Mouse (Mus musculus): Measurements from ENCODE around the gene Mul1. TPM values are rescaled to one million over a fixed set of nuclear protein-coding genes. Genes with fewer than 3 reads are reported as not detected.
A peak's percentile ranks its signal among the peaks of the same experiment; 100 is the strongest.
"Not testable (repeated sequence)": the region's sequence is repeated elsewhere in the genome, so short reads cannot be mapped to it uniquely, and the experiment has no call there.

Gene Mul1
- polyA plus RNA-seq, 1 experiment from 2014 or later, result 16.0 TPM

DNA sequence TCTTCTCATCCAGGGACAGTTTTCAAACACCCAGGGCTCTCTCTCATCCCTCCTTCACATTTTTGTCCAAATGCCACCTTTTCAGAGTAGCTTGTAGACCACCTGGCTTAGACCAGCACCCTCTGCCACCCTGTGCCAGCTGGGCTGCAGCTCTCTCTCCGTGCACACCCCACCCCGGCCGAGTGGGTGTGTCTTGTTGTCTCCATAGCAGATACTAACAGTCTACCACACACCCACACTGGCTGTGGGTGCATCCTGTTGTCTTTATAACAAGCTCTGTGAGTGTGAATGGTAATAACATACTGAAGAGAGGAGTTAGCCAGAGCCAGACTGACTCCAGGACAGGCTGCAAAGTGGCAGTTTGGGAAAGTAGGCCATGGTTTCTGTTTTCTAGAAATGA, 18.5 kb upstream of the Mul1 start:
- H3K27ac ChIP-seq (replicated peaks), result no peak overlapping the region

DNA sequence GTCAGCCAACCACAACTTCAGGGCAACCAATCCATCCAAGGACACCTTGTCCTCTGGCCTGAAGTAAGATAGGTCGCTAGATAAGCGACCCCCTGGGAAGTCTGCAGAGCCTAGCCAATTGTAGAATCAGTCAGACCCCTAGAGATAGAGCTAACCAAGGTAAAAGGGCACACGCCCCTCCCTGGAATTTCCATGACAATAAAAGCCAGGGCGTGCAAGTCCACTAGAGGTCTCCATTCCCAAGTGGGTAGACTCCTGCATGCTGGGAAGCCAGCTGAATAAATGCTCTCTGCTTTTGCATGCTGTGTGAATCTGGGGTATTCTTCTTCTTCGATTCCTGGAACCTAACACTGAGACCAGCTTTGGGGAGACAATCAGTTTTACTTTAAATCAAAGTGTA, 18.1 kb upstream of the Mul1 start:
- 48% methylated on average over 5 of the region's 5 CpGs for WGBS
- H3K4me2 ChIP-seq (replicated peaks), result no peak overlapping the region
- ATAC-seq (ENCODE audit: low FRiP score, low read depth), result no peak
- no peak overlapping the region for H3K27ac ChIP-seq (replicated peaks)
- peaks cover 10% of the 10 kb centered on the region; the same call in 1 of the 2 replicates for H3K4me1 ChIP-seq
- H3K36me3 ChIP-seq, result no peaks in the 10 kb centered on the region
- H3K9ac ChIP-seq (replicated peaks), result no peak overlapping the region
- peaks cover 47% of the 10 kb centered on the region; the same call in 1 of the 2 replicates for H3K27me3 ChIP-seq
- no peak overlapping the region for H3K4me3 ChIP-seq
- H3K9me3 ChIP-seq, result no peaks in the 10 kb centered on the region

More for the DNA sequence above, 18.5 kb upstream of the Mul1 start:
- ATAC-seq (ENCODE audit: low FRiP score, low read depth), result no peak
- H3K27me3 ChIP-seq, result peaks cover 50% of the 10 kb centered on the region; the same call in 1 of the 2 replicates
- no peak overlapping the region for H3K4me3 ChIP-seq
- H3K9me3 ChIP-seq, result no peaks in the 10 kb centered on the region
- H3K4me1 ChIP-seq, result peaks cover 10% of the 10 kb centered on the region; the same call in 1 of the 2 replicates
- no peaks in the 10 kb centered on the region for H3K36me3 ChIP-seq
- 85% methylated on average over 3 of the region's 3 CpGs for WGBS
- H3K4me2 ChIP-seq (replicated peaks), result no peak overlapping the region
- H3K9ac ChIP-seq (replicated peaks), result no peak overlapping the region

DNA sequence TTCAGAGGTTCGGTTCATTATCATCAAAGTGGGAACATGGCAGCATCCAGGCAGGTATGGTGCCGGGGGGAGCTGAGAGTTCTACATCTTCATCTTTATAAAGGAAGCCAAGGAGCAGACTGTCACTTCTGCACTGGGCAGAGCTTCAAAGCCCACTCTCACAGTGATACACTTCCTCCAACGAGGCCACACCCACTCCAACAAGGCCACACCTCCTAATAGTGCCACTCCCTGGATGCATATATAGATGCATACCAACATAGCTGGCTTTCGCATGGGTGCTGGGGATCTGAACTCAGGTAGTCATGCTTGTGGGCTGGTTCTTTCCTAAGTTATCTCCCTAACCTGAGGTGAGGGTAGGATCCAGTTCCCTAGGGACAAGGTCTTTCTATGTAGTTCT, 16.6 kb upstream of the Mul1 start:
- H3K27me3 ChIP-seq, result peaks cover 34% of the 10 kb centered on the region; the same call in 1 of the 2 replicates
- no peaks in the 10 kb centered on the region for H3K36me3 ChIP-seq
- no peaks in the 10 kb centered on the region for H3K9me3 ChIP-seq
- H3K4me3 ChIP-seq, result no peak overlapping the region
- H3K27ac ChIP-seq (replicated peaks), result no peak overlapping the region
- 85% methylated on average over 4 of the region's 4 CpGs for WGBS
- no peak overlapping the region for H3K4me2 ChIP-seq (replicated peaks)
- ATAC-seq (ENCODE audit: low FRiP score, low read depth), result no peak
- no peak overlapping the region for H3K9ac ChIP-seq (replicated peaks)
- H3K4me1 ChIP-seq, result peaks cover 10% of the 10 kb centered on the region; the same call in 1 of the 2 replicates

DNA sequence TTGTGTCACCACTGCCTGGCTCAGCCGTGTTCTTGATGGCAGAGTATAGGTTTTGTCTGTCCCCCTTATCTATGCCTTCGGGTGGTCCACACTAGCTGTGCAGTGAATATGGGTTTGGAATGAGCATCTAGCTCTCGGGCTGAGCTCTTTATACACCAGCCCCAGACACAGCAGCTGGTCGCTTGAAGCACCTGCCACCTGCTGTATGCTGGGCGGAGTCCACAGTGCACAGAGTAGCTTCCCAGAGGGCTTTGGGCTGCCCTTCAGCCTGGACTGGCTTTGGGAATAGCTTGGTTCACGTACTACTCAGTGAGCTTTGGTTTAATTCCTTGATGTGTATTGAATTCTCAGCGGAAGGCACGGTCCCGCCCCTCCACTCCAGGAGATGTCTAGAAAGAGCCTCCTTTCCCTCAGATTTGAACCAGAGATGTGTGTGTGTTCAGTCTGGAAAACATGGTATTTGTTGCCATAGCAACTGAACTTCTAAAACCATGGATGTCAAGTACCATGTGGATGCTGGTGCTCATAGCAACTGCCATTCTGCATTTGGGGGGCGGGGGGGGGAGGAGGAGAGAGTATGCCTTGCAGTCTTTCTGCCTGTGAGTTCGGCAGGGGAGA, 16.0 kb upstream of the Mul1 start:
- no peak for ATAC-seq (ENCODE audit: low FRiP score, low read depth)
- no peaks in the 10 kb centered on the region for H3K9me3 ChIP-seq
- no peak overlapping the region for H3K4me3 ChIP-seq
- H3K9ac ChIP-seq (replicated peaks), result no peak overlapping the region
- WGBS, result 50% methylated on average over 11 of the region's 11 CpGs
- H3K27me3 ChIP-seq, result peaks cover 32% of the 10 kb centered on the region; the same call in 1 of the 2 replicates
- no peak overlapping the region for H3K4me2 ChIP-seq (replicated peaks)
- no peaks in the 10 kb centered on the region for H3K36me3 ChIP-seq
- no peak overlapping the region for H3K27ac ChIP-seq (replicated peaks)
- H3K4me1 ChIP-seq, result peaks cover 10% of the 10 kb centered on the region; the same call in 1 of the 2 replicates

DNA sequence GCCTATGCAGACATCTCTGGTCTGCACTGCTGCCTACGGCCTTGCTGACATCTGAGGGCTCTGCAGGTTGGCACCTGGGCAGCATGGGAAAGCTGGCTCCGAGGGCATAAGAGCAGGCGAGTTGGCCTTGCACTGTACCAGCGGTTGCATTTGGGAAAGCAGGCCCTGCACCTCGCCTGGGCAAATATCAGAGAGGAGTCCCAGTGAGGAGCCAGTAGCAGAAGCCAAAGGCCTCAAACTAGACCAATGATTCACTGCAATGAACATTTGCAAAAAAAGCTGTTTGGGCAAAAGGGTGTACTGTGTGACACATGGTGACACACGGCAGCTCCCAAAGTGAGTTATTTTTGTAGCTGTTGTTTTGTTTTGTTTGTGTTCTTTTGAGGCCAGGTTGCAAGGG, 9.4 kb upstream of the Mul1 start:
- Histone ChIP-seq H3K27ac (replicated peaks) (no peak overlapping the region), H3K4me3 (no peak overlapping the region), H3K4me2 (replicated peaks) (no peak overlapping the region), H3K27me3 (peaks cover 14% of the 10 kb centered on the region), H3K9me3 (no peaks in the 10 kb centered on the region), H3K36me3 (no peaks in the 10 kb centered on the region), H3K9ac (replicated peaks) (no peak overlapping the region), H3K4me1 (no peaks in the 10 kb centered on the region)
- whole genome bisulfite sequencing, result 86% methylated on average over 6 of the region's 6 CpGs
- no peak for ATAC-seq (ENCODE audit: low FRiP score, low read depth)

DNA sequence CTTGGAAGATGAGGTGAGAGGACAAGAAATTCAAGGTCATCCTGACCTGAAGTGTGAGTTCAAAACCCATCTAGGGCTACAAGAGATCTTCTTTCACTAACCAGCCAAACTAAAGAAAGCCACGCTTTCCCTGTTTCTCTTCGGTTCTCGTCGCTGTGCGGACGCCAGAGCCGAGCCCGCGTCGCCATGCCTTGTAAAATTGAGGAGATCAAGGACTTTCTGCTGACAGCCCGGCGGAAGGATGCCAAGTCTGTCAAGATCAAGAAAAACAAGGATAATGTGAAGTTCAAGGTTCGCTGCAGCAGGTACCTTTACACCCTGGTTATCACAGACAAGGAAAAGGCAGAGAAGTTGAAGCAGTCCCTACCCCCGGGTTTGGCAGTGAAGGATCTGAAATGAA, 8.9 kb upstream of the Mul1 start:
- not testable (repeated sequence) for H3K4me1 ChIP-seq; H3K27ac ChIP-seq (replicated peaks); H3K36me3 ChIP-seq; H3K4me3 ChIP-seq; ATAC-seq (ENCODE audit: low FRiP score, low read depth); H3K4me2 ChIP-seq (replicated peaks); H3K9me3 ChIP-seq; H3K9ac ChIP-seq (replicated peaks)
- H3K27me3 ChIP-seq, result peaks cover 11% of the 10 kb centered on the region; the same call in 1 of the 2 replicates
- 87% methylated on average over 14 of the region's 14 CpGs for WGBS

DNA sequence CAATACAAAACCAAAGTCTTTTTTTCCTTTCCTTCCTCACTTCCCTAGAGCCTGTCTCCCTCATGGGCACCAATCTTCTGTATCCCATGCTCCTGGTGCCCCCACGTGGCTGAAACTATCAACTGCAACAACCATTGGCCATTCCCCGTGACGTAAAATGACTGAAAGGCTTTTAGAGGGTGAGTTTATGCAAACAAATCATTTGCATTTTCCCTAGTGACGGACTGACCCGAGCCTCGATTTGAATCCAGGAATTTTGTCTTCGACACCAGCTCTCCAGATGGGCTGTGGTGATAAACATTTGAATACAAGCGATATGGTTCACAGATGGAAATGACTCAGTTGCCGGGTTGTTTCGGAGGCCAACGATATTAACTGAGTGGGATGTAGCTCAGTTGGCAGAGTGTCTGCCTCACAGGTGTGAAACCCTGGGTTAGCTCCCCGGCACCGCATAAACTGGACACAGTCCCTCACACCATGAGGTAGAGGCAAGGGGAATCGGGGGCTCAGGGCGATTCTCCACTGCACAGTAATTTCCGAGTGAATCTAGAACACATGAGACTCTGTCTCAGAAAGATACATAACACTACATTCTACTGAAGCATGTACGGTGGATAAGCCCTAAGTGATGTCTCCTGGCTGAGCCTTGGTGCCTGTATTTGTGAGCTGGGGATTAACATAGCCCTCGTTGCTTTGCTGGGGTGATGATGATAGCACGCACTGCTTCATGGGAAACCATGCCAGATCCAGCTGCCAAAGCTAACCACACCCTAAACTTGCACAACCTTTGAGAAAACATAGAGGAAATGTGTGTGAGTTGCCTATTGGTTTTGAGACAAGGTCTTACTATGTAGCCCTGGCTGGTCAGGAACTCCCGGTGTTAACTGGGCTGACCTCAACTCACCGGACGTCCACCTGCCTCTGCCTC, 7.4 kb upstream of the Mul1 start:
- Histone ChIP-seq H3K36me3 (no peaks in the 10 kb centered on the region), H3K4me1 (no peaks in the 10 kb centered on the region), H3K27me3 (peaks cover 16% of the 10 kb centered on the region), H3K9ac (replicated peaks) (no peak overlapping the region), H3K9me3 (no peaks in the 10 kb centered on the region), H3K4me2 (replicated peaks) (no peak overlapping the region), H3K4me3 (no peak overlapping the region), H3K27ac (replicated peaks) (no peak overlapping the region)
- 44% methylated on average over 22 of the region's 22 CpGs for WGBS
- ATAC-seq (ENCODE audit: low FRiP score, low read depth), result no peak

DNA sequence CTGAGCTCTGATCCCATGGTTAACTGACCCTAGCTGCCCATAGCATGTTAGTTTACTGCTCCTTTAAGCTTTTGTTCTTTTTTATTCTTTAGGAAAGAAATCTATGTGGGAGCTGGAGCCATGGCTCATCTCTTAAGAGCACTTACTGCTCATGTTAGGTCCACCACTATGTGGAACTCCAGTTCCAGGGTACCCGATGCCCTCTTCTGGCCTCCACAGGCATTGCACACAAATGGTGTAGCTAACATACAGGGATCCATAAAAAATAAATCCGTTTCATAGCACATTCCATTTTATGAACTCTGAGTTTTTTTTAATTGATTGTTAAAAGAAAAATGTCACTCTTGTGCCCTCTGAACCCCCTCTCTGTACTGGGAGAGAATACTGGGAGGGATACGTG, 4.7 kb upstream of the Mul1 start:
- no peak overlapping the region for H3K4me3 ChIP-seq
- H3K27ac ChIP-seq (replicated peaks), result no peak overlapping the region
- H3K27me3 ChIP-seq, result peaks cover 21% of the 10 kb centered on the region
- H3K4me1 ChIP-seq, result 0 out of 2 replicates have a peak, but pooled peaks cover 5% of the 10 kb centered on the region
- H3K9ac ChIP-seq (replicated peaks), result no peak overlapping the region
- no peaks in the 10 kb centered on the region for H3K36me3 ChIP-seq
- ATAC-seq (ENCODE audit: low FRiP score, low read depth), result no peak
- no peak overlapping the region for H3K4me2 ChIP-seq (replicated peaks)
- H3K9me3 ChIP-seq, result no peaks in the 10 kb centered on the region
- WGBS, result 46% methylated on average over 3 of the region's 3 CpGs

DNA sequence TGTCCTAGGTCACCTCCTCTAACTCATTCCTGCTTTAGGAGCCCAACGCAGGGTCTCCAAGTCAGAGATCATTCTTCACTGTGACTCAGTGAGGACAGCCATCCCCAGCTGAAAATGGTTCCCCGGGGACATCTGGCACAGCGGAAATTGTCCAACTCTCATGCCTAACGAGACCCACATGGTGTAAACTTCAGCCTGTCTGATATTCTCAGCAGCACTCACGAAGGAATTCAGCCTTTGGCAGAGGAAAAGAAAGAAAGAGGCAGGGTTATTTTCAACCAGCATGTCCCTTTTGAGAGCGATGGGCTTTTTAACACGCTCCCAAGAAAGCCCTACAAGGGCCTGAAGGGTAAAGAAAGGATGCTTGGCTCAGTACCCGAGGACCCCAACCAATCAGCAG, 3.1 kb upstream of the Mul1 start:
- no peak overlapping the region for H3K9ac ChIP-seq (replicated peaks)
- ATAC-seq (ENCODE audit: low FRiP score, low read depth), result no peak
- peaks cover 19% of the 10 kb centered on the region for H3K4me1 ChIP-seq
- no peak overlapping the region for H3K27ac ChIP-seq (replicated peaks)
- 61% methylated on average over 8 of the region's 8 CpGs for whole genome bisulfite sequencing
- no peak overlapping the region for H3K4me3 ChIP-seq
- H3K9me3 ChIP-seq, result no peaks in the 10 kb centered on the region
- H3K27me3 ChIP-seq, result peaks cover 21% of the 10 kb centered on the region
- 0 out of 2 replicates have a peak, but pooled peaks cover 7% of the 10 kb centered on the region for H3K36me3 ChIP-seq
- no peak overlapping the region for H3K4me2 ChIP-seq (replicated peaks)

DNA sequence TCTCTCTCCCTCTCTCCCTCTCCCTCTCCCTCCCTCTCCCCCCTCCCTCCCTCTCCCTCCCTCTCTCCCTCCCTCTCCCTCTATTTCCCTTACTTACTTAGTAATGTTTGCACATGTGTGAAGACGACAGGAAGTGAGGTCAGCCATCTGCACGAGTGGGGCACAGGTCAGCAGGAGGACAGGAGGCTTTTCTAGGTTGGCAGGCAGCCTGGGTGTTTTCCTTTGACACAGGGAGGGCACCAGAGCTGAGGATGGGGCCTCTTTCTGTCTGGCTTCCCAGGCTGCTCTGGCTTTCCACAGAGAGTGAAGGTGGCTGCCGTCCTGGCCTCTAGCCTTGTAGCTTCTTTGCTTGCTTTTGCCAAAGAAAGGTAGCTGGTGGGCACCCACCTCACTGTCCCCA, 5.6 kb downstream of the Mul1 start:
- peaks cover 69% of the 10 kb centered on the region for H3K36me3 ChIP-seq
- H3K9ac ChIP-seq (replicated peaks), result no peak overlapping the region
- no peaks in the 10 kb centered on the region for H3K9me3 ChIP-seq
- no peak overlapping the region for H3K4me2 ChIP-seq (replicated peaks)
- no peak overlapping the region for H3K27ac ChIP-seq (replicated peaks)
- H3K4me3 ChIP-seq, result no peak overlapping the region
- no peak for ATAC-seq (ENCODE audit: low FRiP score, low read depth)
- H3K27me3 ChIP-seq, result peaks cover 2% of the 10 kb centered on the region; the same call in 1 of the 2 replicates
- H3K4me1 ChIP-seq, result peaks cover 12% of the 10 kb centered on the region
- WGBS, result 90% methylated on average over 3 of the region's 3 CpGs

DNA sequence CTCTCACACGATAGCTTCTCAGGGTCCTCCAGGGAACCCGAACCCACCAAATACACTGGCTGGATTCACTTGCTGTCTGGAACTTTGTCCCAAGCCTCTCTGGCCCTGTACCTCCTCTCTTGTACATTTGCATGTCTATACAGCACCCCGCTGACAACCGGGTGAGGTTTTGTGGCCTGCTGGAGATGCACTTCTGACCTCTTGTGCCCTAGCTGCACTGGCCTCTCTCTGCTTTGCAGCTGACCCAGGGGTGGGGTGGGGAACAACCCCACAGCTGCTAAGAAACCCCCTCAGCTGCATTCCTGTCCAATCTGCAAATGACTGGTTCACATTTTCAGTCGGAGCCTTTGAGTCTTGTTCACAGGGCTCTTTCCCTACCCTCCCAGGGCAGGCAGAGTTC, 10.5 kb downstream of the Mul1 start:
- H3K36me3 ChIP-seq, result peaks cover 27% of the 10 kb centered on the region
- 0 out of 2 replicates have a peak overlapping the region, but pooled peaks have one; percentile 11 for H3K9ac ChIP-seq (replicated peaks)
- WGBS, result 9% methylated on average over 5 of the region's 5 CpGs
- H3K27me3 ChIP-seq, result peaks cover 4% of the 10 kb centered on the region; the same call in 1 of the 2 replicates
- no peak overlapping the region for H3K4me3 ChIP-seq
- H3K27ac ChIP-seq (replicated peaks), result no peak overlapping the region
- ATAC-seq (ENCODE audit: low FRiP score, low read depth), result no peak
- peaks cover 29% of the 10 kb centered on the region for H3K4me1 ChIP-seq
- H3K4me2 ChIP-seq (replicated peaks), result no peak overlapping the region
- 0 out of 2 replicates have a peak, but pooled peaks cover 3% of the 10 kb centered on the region for H3K9me3 ChIP-seq

DNA sequence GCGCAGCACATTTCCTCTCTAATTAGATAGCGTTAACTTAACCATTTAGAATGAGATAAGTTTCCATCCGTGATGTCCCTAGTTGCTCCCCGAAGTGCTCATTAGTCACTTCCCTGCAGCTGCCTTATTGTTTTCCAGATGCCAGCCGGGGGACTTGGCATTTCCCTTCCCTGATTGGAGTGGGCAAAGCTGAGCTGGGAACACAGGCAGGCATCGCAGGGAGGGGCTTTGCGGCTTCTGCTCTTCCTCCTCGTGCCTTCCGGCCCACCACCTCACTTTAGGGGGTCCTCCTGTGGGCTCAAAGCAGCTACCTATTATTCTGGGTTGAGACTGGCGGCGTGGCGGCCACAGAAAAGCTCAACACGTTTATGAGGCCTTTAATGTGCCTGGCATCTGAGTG, 12.5 kb downstream of the Mul1 start:
- Histone ChIP-seq H3K27me3 (peaks cover 14% of the 10 kb centered on the region; the same call in 1 of the 2 replicates), H3K4me1 (peaks cover 29% of the 10 kb centered on the region), H3K36me3 (peaks cover 6% of the 10 kb centered on the region), H3K9ac (replicated peaks) (no peak overlapping the region), H3K4me2 (replicated peaks) (no peak overlapping the region), H3K9me3 (0 out of 2 replicates have a peak, but pooled peaks cover 3% of the 10 kb centered on the region), H3K4me3 (no peak overlapping the region), H3K27ac (replicated peaks) (0 out of 2 replicates have a peak overlapping the region, but pooled peaks have one; percentile 15)
- 23% methylated on average over 13 of the region's 13 CpGs for WGBS
- ATAC-seq (ENCODE audit: low FRiP score, low read depth), result peak; percentile 13; the same call in 1 of the 2 replicates
